Mouse (Mus musculus) urinary bladder, postnatal 25 days (tissue): ENCODE measurements around the gene Wfdc1.
A peak's percentile ranks its signal among the peaks of the same experiment; 100 is the strongest.

Source experiments
- DNase-seq: peaks from one replicate; pipeline ENCODE4 v3.0.0; 2022; ENCODE audit warnings: low spot score

Gene Wfdc1

GRCm38 (mm10) chr8:119639798-119640197, 26.4 kb upstream of the Wfdc1 start:
- no peak for DNase-seq

- no peak for DNase-seq
Observed at GRCm38 (mm10) chr8:119641058-119641457, 25.1 kb upstream of the Wfdc1 start.

DNA sequence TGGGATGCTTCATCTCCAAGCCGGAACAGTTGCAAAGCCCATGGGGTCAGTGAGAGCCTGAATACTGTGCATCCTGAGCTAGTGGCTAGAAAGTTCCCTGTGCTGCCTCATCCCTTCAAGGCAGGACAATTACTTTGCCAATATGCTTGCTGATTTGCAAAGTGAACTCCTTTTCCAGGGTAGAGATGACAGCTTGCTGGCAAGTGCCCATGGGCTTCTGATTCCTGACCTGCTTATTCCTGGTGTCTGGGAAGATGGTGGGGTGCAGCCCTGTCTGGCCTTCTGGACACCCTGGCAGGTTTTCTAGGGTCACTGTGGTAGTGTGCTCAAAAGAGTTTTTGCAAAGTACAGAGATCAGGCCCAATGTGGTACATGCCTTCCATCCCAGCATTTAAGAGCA, 23.2 kb upstream of the Wfdc1 start:
- no peak for DNase-seq

GRCm38 (mm10) chr8:119644429-119644960, 21.7 kb upstream of the Wfdc1 start:
- DNase-seq = no peak

DNA sequence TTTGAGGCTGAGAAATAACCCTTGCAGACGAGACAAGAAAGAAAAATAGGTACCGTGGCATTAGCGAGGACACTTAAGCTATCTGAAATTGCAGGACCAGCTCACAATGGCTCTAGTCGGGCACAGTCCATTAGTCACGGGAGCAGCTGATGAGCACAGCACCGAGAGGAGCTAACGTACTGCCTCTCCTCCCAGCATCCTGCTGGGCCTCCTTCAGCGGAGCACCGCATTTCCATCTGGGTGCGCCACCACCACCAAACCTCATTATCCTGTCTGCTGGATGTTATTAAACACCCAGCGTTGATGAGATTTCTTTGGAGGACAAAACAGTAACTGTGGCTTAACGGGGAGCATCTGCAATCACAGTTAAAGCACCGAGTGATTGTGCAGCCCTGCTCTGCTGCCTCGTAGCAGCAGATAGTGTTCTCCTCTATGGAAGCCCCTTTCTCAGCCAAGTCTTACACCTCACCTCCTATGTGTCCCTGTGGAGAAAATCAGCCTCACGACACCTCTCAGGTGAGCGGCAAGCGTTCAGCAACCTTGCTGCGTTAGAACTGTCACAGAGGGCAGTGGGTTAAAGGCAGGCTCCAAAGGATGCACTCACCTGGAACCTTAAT, 21.1 kb upstream of the Wfdc1 start:
- no peak for DNase-seq

DNA sequence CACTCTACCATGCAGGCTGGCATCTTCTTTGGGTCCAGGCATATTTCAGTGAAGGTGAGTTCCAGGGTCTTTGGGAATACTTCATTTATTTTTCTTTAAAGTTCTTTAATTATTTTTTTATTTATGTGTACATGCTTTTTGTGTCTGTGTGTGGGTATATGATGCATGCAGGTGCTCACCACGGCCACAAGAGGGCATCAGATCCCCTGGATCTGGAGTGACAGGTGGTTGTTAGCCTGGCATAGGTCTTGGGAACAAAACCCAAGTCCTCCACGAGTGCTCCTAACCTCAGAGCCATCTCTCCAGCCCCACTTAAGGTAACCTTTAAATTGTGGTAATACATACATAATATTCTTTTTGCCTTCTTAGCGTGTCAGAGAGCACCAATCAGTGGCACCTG, 20.0 kb upstream of the Wfdc1 start:
- DNase-seq = no peak

GRCm38 (mm10) chr8:119646846-119647245, 19.3 kb upstream of the Wfdc1 start:
- no peak for DNase-seq

- DNase-seq = no peak
Observed at GRCm38 (mm10) chr8:119651324-119651723, 14.8 kb upstream of the Wfdc1 start.

DNA sequence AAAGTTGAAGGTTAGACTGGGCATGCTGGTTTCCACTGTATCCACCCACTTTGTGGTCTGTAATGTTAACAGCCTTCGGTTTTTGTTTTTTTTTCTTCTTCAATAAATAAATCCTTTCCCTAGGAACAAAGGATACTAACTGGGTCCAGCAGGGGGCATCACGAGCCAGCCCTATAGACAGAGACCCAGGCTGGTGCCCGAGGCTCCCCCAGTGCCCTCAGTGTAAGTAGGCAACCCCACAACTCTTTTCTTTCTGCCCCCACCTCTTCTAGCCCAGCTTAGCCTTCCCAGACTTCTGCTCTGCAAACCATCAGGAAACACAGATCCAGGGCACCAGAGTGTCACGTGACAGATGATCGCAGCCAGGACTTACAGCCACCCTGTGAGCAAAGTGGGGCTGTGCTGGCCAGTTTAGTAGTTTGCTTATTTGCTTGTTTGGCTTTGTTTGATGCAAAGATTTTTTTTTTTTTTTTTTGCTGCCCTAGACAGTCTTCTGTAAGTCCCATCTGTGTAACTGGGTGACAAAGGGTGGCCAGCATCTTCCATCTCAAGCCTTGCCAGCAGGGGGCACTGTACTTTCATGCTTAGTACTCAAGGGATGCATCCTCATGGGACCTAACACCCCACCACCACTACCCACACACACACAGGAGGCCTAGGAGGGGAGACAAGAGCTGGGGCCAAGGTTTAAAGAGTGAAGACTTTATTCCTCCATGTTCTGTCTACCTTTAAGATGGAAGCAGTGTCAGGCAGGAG, 9.3 kb upstream of the Wfdc1 start:
- no peak for DNase-seq

DNA sequence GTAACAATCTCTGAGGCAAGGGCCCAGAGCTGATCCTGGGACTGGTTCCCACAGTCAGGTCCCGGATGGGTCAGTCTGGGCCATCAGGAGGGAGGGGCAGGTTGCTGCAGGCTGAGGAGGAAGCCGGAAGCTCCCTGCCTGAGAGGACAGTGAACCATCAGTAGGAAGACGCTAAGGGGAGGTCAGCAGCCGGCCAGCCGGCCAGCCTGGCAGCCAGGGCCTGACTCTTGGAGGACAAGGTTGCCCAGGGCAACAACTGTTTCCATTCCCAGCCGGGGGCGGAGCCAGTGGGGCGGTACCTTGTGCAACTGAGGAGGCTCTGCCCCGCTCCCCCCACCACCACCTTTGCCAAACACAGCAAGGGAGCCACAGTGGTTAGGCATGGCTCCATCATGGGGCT, 5.1 kb upstream of the Wfdc1 start:
- DNase-seq = peak; percentile 35

GRCm38 (mm10) chr8:119661892-119662291, 4.3 kb upstream of the Wfdc1 start:
- DNase-seq = no peak

- no peak for DNase-seq
Observed at GRCm38 (mm10) chr8:119663440-119663839, 2.7 kb upstream of the Wfdc1 start.

GRCm38 (mm10) chr8:119665270-119665669, 895 bp upstream of the Wfdc1 start:
- DNase-seq = no peak

DNA sequence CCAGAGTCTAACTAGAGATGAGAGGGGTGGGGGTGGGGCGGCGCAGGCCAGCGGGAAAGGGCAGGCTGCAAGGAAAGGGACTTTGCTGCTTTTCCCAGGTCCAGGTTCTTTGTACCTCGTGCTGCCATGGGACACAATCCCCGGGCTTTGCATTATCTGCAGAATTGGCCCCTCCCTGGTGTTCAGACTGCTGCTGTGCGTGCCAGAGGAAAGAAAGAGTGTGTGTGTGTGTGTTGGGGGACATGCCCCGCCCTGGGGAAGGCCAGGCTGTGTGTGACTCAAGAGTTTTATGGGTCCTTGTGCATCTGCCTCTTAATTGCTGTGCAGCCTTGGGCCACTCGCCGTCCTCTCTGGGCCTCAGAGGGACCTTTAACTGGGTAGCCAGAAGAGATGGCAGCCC, 2.3 kb downstream of the Wfdc1 start:
- no peak for DNase-seq

DNA sequence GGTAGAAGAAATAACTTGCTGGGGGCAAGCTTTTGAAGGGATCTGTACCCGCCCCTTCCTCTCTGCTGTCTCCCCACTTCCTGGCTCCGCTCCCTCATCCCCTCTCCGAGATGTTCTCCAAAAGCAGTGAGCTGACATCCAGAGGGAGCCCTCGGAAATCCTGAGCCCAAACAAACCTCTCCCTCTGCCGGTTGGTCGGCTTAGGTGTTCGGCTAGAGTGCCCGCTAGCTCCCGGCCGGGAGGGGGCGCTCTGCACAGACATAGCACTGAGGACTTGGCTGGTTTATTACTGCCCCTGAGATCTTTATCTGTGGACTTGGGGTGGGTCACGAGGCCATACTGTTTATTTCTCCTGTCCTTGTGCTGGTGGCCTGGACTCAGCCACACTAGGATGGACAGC, 3.1 kb downstream of the Wfdc1 start:
- peak; percentile 42 for DNase-seq

DNA sequence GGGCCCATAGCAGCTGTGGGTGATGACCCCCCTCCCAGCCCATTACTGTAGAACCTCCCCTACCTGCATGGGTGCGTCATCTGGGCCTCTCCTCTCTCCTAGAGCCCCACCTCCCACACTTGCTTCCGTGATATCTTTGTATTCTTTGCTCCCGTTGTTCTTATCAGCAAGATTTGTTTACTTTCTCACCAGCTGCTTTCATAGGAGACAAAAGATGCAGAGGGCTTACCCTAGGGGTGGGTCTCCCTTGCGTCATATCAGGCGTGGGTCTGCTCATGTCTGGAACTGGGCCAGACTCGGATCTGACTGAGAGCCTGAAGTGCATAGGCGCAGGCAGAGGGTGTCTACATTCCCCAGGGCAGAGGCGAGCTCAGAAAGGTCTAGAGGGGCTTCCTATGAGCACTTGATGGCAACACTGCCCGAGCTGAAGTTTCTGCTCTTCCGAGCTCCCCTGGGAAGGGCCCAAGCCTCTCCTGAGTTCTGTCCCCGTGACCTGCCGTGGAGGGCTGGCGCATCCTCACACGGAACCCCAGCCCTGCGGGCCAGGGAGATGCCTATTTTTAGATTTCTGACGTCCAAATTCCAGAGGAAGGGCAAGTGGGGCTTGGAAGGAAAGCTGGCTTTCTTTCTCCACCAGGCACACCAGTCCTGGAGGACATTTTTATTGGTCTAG, 4.4 kb downstream of the Wfdc1 start:
- peak; percentile 54 for DNase-seq

- DNase-seq = no peak
Observed at GRCm38 (mm10) chr8:119673976-119674555, 7.9 kb downstream of the Wfdc1 start.

GRCm38 (mm10) chr8:119675457-119675856, 9.3 kb downstream of the Wfdc1 start:
- no peak for DNase-seq

GRCm38 (mm10) chr8:119676389-119676788, 10.2 kb downstream of the Wfdc1 start:
- peak; percentile 86 for DNase-seq

- no peak for DNase-seq
Observed at GRCm38 (mm10) chr8:119678138-119678843, 12.1 kb downstream of the Wfdc1 start.

- no peak for DNase-seq
Observed at GRCm38 (mm10) chr8:119679184-119679583, 13.0 kb downstream of the Wfdc1 start.

GRCm38 (mm10) chr8:119690602-119691001, 24.4 kb downstream of the Wfdc1 start:
- no peak for DNase-seq
